Mouse (Mus musculus) midbrain, postnatal 0 days (tissue): ENCODE results near the gene 4933434E20Rik. TPM values are rescaled to one million over a fixed set of nuclear protein-coding genes. Genes with fewer than 3 reads are reported as not detected.

Experiments used
- ATAC-seq: fragments of 200-750 bp; cut with Nextera tagmentation; 2 replicates; pipeline ENCODE4 v1.8.0; 2017; ENCODE audit warnings: moderate number of reproducible peaks, mild to moderate bottlenecking, moderate TSS enrichment, moderate library complexity; ENCODE audit not compliant: low FRiP score
- DNase-seq: peaks from one replicate; pipeline ENCODE4 v3.0.0-alpha.2; 2015; ENCODE audit warnings: low spot score
- H3K27ac ChIP-seq: fragments of 300-500 bp; sonication (generic); 2 replicates; pipeline ENCODE4 v1.5.1; 2014; ENCODE audit warnings: low read depth, mild to moderate bottlenecking, low read length, mixed read lengths
- H3K27me3 ChIP-seq: fragments of 300-500 bp; sonication (generic); 2 replicates; pipeline ENCODE4 v1.6.1; 2014; ENCODE audit warnings: low read length, control low read depth, mixed read lengths; ENCODE audit not compliant: insufficient read depth
- H3K36me3 ChIP-seq: fragments of 300-500 bp; sonication (generic); 2 replicates; pipeline ENCODE4 v1.6.1; 2014; ENCODE audit warnings: low read length, control low read depth, mixed read lengths; ENCODE audit not compliant: insufficient read depth
- H3K4me1 ChIP-seq: fragments of 300-500 bp; sonication (generic); 2 replicates; pipeline ENCODE4 v1.6.1; 2014; ENCODE audit warnings: mild to moderate bottlenecking, control low read depth, antibody characterized with exemption, low read length, mixed read lengths; ENCODE audit not compliant: insufficient read depth
- H3K4me2 ChIP-seq: fragments of 300-500 bp; sonication (generic); 2 replicates; pipeline ENCODE4 v1.6.1; 2014; ENCODE audit warnings: low read depth, mild to moderate bottlenecking, low read length, mixed read lengths; ENCODE audit not compliant: poor library complexity, severe bottlenecking
- H3K4me3 ChIP-seq: fragments of 300-500 bp; sonication (generic); 2 replicates; pipeline ENCODE4 v1.5.1; 2014; ENCODE audit warnings: low read depth, mild to moderate bottlenecking, low read length, moderate library complexity
- H3K9ac ChIP-seq: fragments of 300-500 bp; sonication (generic); replicated peaks from 2 replicates; pipeline ENCODE4 v1.6.1; 2014; ENCODE audit warnings: mild to moderate bottlenecking, low read length, moderate library complexity, mixed read lengths; ENCODE audit not compliant: poor library complexity, severe bottlenecking
- H3K9me3 ChIP-seq: fragments of 300-500 bp; sonication (generic); 2 replicates; pipeline ENCODE4 v1.6.1; 2016; ENCODE audit warnings: low read length, control low read depth
- CTCF ChIP-seq: IDR thresholded peaks from 2 replicates; pipeline ENCODE4 v1.5.1; 2016; ENCODE audit warnings: antibody characterized with exemption, mild to moderate bottlenecking
- WGBS: fragments of 180-500 bp; shearing (Covaris S2); extraction: QIAGEN DNeasy Blood & Tissue Kit; methylation state at CpG from one replicate; pipeline ENCODE4 v1.1.7; 2014; 5-methylcytosine and 5-hydroxymethylcytosine counted together
- polyA plus RNA-seq: library from polyadenylated mRNA; unstranded; fragments of >200 nt; fragmentation: Nextera tagmentation; extraction: Ambion mirVana; gene quantifications from 2 replicates; pipeline ENCODE4 v1.2.1, GENCODE M21; 2015
- total RNA-seq: library from RNA; depleted of rRNA; stranded (reverse); fragments of >200 nt; gene quantifications from 2 replicates; pipeline ENCODE4 v1.2.3, GENCODE M21; 2014

4933434E20Rik gene
- total and polyA plus RNA-seq, 2 experiments from 2014 or later: 111 to 230 TPM

GRCm38 (mm10) chr3:90084790-90085189, 33.4 kb downstream of the 4933434E20Rik start:
- no peak for ATAC-seq
- Histone ChIP-seq H3K27ac (no peak overlapping the region), H3K4me3 (no peak overlapping the region), H3K27me3 (no peaks in the 10 kb centered on the region), H3K4me1 (peaks cover 18% of the 10 kb centered on the region), H3K4me2 (no peak overlapping the region), H3K9ac (no peak overlapping the region), H3K36me3 (peaks cover 25% of the 10 kb centered on the region), H3K9me3 (no peaks in the 10 kb centered on the region)
- 84% methylated on average over 4 of the region's 4 CpGs for WGBS
- no peak for TF ChIP-seq CTCF
- DNase-seq: peak; percentile 8

- Histone ChIP-seq H3K4me1 (peaks cover 18% of the 10 kb centered on the region), H3K9me3 (no peaks in the 10 kb centered on the region), H3K4me3 (no peak overlapping the region), H3K36me3 (peaks cover 30% of the 10 kb centered on the region), H3K4me2 (no peak overlapping the region), H3K9ac (no peak overlapping the region), H3K27me3 (no peaks in the 10 kb centered on the region), H3K27ac (no peak overlapping the region; the same call in 1 of the 2 replicates)
- 89% methylated on average over 6 of the region's 6 CpGs for WGBS
- TF ChIP-seq CTCF: no peak
- DNase-seq (no peak), ATAC-seq (no peak)
Measured at GRCm38 (mm10) chr3:90085281-90085680, 33.8 kb downstream of the 4933434E20Rik start.

GRCm38 (mm10) chr3:90086068-90086467, 34.6 kb downstream of the 4933434E20Rik start:
- Histone ChIP-seq H3K36me3 (peaks cover 36% of the 10 kb centered on the region), H3K4me3 (no peak overlapping the region), H3K27me3 (no peaks in the 10 kb centered on the region), H3K9ac (no peak overlapping the region), H3K4me2 (no peak overlapping the region), H3K4me1 (peaks cover 17% of the 10 kb centered on the region), H3K27ac (no peak overlapping the region), H3K9me3 (no peaks in the 10 kb centered on the region)
- TF ChIP-seq CTCF: no peak
- no peak for ATAC-seq
- WGBS: 95% methylated on average over 5 of the region's 5 CpGs
- no peak for DNase-seq

- Histone ChIP-seq H3K27ac (no peak overlapping the region), H3K27me3 (no peaks in the 10 kb centered on the region), H3K4me1 (peaks cover 6% of the 10 kb centered on the region), H3K9me3 (no peaks in the 10 kb centered on the region), H3K36me3 (peaks cover 59% of the 10 kb centered on the region), H3K4me2 (no peak overlapping the region), H3K9ac (no peak overlapping the region), H3K4me3 (no peak overlapping the region)
- ATAC-seq (no peak), DNase-seq (no peak)
- no peak for TF ChIP-seq CTCF
- WGBS: 100% methylated on average over 2 of the region's 2 CpGs
Measured at GRCm38 (mm10) chr3:90088617-90089016, 37.2 kb downstream of the 4933434E20Rik start.

GRCm38 (mm10) chr3:90090892-90091291, 39.5 kb downstream of the 4933434E20Rik start:
- Histone ChIP-seq H3K27me3 (no peaks in the 10 kb centered on the region), H3K27ac (no peak overlapping the region), H3K4me1 (no peaks in the 10 kb centered on the region), H3K4me3 (no peak overlapping the region), H3K4me2 (no peak overlapping the region), H3K9ac (no peak overlapping the region), H3K36me3 (peaks cover 63% of the 10 kb centered on the region), H3K9me3 (no peaks in the 10 kb centered on the region)
- DNase-seq: no peak
- WGBS: 93% methylated on average over 6 of the region's 6 CpGs
- no peak for TF ChIP-seq CTCF
- no peak for ATAC-seq

- no peak for ATAC-seq
- no peak for DNase-seq
- no peak for TF ChIP-seq CTCF
- Histone ChIP-seq H3K4me2 (no peak overlapping the region), H3K27me3 (no peaks in the 10 kb centered on the region), H3K36me3 (peaks cover 50% of the 10 kb centered on the region), H3K9ac (no peak overlapping the region), H3K4me3 (no peak overlapping the region), H3K4me1 (no peaks in the 10 kb centered on the region), H3K27ac (no peak overlapping the region), H3K9me3 (no peaks in the 10 kb centered on the region)
- 91% methylated on average over 3 of the region's 3 CpGs for WGBS
Measured at GRCm38 (mm10) chr3:90094453-90094852, 43.0 kb downstream of the 4933434E20Rik start.
